Mouse (Mus musculus) hematopoietic stem cell, adult 5-6 weeks (primary cell): ENCODE results near the gene Htra1. TPM values are rescaled to one million over a fixed set of nuclear protein-coding genes. Genes with fewer than 3 reads are reported as not detected.

Experiments used
- total RNA-seq: library from RNA; stranded (forward); fragments of 172-1452, 232-1000 nt; gene quantifications from 2 replicates; pipeline ENCODE4 v1.2.3, GENCODE M21; 2017

Htra1 gene
- total RNA-seq, 1 experiment from 2014 or later: not detected

Other genes with a start within 250 kb of the Htra1 start
- gene Btbd16, start 162.0 kb upstream of the Htra1 start, total RNA-seq: 1.9 and 3.1 TPM in 2 replicates
- 20.2 and 29.1 TPM in 2 replicates for gene Plekha1, start 70.4 kb upstream of the Htra1 start, total RNA-seq
- not detected in 2 replicates for gene Dmbt1, start 95.9 kb downstream of the Htra1 start, total RNA-seq
- not detected in 2 replicates for gene 4933402N03Rik, start 210.2 kb downstream of the Htra1 start, total RNA-seq
- not detected in 2 replicates for gene 5430419D17Rik, start 238.3 kb downstream of the Htra1 start, total RNA-seq